Mouse (Mus musculus): ENCODE measurements around the gene Rab5b.

- TF ChIP-seq CTCF (IDR thresholded peaks at IDR 0.05; ENCODE audit: low read depth) = no peak
- TF ChIP-seq EP300 (IDR thresholded peaks at IDR 0.05; ENCODE audit: low read depth) = no peak
Observed at GRCm38 (mm10) chr10:128731992-128732391, 35.9 kb upstream of the Rab5b start.
